10 mouse cellular contexts compared by ENCODE assay signal in genomic region chr2:18937611-18938010, GRCm38 (mm10).
A peak's percentile ranks its signal among the peaks of the same experiment; 100 is the strongest.
DNase-seq lines count a peak whose midpoint lies in the region; ATAC-seq and TF ChIP-seq lines count a peak whose summit lies in the region.
"Had no signal": no experiment of that assay in that cellular context is flagged by ENCODE, and none has a peak within 500 bp of the region (broad histone marks: within the 10 kb centered on the region; RNA-seq: fewer than 3 reads in every experiment).

No protein-coding gene starts in this region.

- no peaks in the 10 kb centered on the region for H3K79me3 ChIP-seq in C2C12 (ENCODE audit: low read depth)

- H3K9me3 ChIP-seq in heart, embryonic 14.5 days (ENCODE audit: control insufficient read depth, low read length) = no peaks in the 10 kb centered on the region
- H3K9me3 ChIP-seq in liver, embryonic 16.5 days (replicated peaks; ENCODE audit: control insufficient read depth, low read length) = no peaks in the 10 kb centered on the region
- H3K9me3 ChIP-seq: hindbrain, embryonic 13.5 days; limb, embryonic 10.5 days had no signal

- no peaks in the 10 kb centered on the region for H3K79me2 ChIP-seq in C2C12 (ENCODE audit: control insufficient read depth, insufficient read depth)

- peak overlapping the region; percentile 8 to 44; a peak in 2 of 4 replicates for H3K27ac ChIP-seq in heart, embryonic 14.5 days (replicated peaks in 1 of 2; ENCODE audit: control insufficient read depth in 1 of 2, insufficient read depth in 1 of 2, low read depth in 2 of 2, low read length in 2 of 2)
- H3K27ac ChIP-seq in liver, embryonic 16.5 days (ENCODE audit: low read length) = peak overlapping the region; percentile 85
- H3K27ac ChIP-seq: hindbrain, embryonic 13.5 days had no signal

- no peak for DNase-seq in heart, adult 9 months (ENCODE audit: low spot score in 2 of 2)
- peak; percentile 39 for DNase-seq in brain, adult 2 months (ENCODE audit: low read depth, low spot score)
- DNase-seq in MN1 (ENCODE audit: low spot score) = no peak
- no peak for DNase-seq in adrenal gland, adult 8-10 months
- DNase-seq in right cerebral cortex, postnatal 10 days (ENCODE audit: low spot score in 2 of 2) = no peak

- no peaks in the 10 kb centered on the region for H3K36me3 ChIP-seq in heart, embryonic 14.5 days (ENCODE audit: control insufficient read depth, insufficient read depth, low read length)
- no peaks in the 10 kb centered on the region for H3K36me3 ChIP-seq in C2C12 (ENCODE audit: control insufficient read depth, insufficient read depth)
- no peaks in the 10 kb centered on the region for H3K36me3 ChIP-seq in liver, embryonic 16.5 days (ENCODE audit: control insufficient read depth, insufficient read depth)
- H3K36me3 ChIP-seq: hindbrain, embryonic 13.5 days; limb, embryonic 10.5 days had no signal

- no peak overlapping the region for H3K9ac ChIP-seq in heart, embryonic 14.5 days (ENCODE audit: low read length)
- H3K9ac ChIP-seq in liver, embryonic 16.5 days (ENCODE audit: low read depth, low read length) = no peak overlapping the region; the same call in 1 of the 2 replicates
- H3K9ac ChIP-seq: hindbrain, embryonic 13.5 days had no signal

- H3K4me2 ChIP-seq in heart, embryonic 14.5 days (ENCODE audit: low read length) = no peak overlapping the region
- H3K4me2 ChIP-seq in liver, embryonic 16.5 days (ENCODE audit: low read depth, low read length) = no peak overlapping the region
- H3K4me2 ChIP-seq: hindbrain, embryonic 13.5 days had no signal

- no peaks in the 10 kb centered on the region for H3K27me3 ChIP-seq in heart, embryonic 14.5 days (ENCODE audit: control insufficient read depth, insufficient read depth, low read length)
- no peaks in the 10 kb centered on the region for H3K27me3 ChIP-seq in C2C12 (ENCODE audit: control insufficient read depth, insufficient read depth, insufficient read length)
- H3K27me3 ChIP-seq in liver, embryonic 16.5 days (ENCODE audit: control insufficient read depth, insufficient read depth, low read depth, low read length) = no peaks in the 10 kb centered on the region
- H3K27me3 ChIP-seq: hindbrain, embryonic 13.5 days had no signal

- no peak overlapping the region for H3K4me3 ChIP-seq in heart, embryonic 14.5 days (ENCODE audit: control insufficient read depth in 1 of 2, insufficient read depth in 1 of 2, low read depth in 1 of 2, low read length in 2 of 2)
- no peak overlapping the region for H3K4me3 ChIP-seq in C2C12 (ENCODE audit: insufficient read depth, poor library complexity, severe bottlenecking)
- no peak overlapping the region for H3K4me3 ChIP-seq in liver, embryonic 16.5 days (ENCODE audit: low read depth, low read length)
- H3K4me3 ChIP-seq: hindbrain, embryonic 13.5 days; limb, embryonic 10.5 days had no signal

- H3K4me1 ChIP-seq in heart, embryonic 14.5 days (ENCODE audit: control insufficient read depth in 2 of 2, insufficient read depth in 2 of 2, low read length in 2 of 2) = peaks cover 24 to 53% of the 10 kb centered on the region in 2 experiments
- H3K4me1 ChIP-seq in liver, embryonic 16.5 days (ENCODE audit: control insufficient read depth, low read depth, low read length) = peaks cover 76% of the 10 kb centered on the region

- no peak for TF ChIP-seq CTCF in C2C12 (IDR thresholded peaks at IDR 0.05; ENCODE audit: control insufficient read depth, insufficient read depth, insufficient read length)

- ATAC-seq in heart, embryonic 14.5 days (ENCODE audit: insufficient number of reproducible peaks, insufficient read depth, low FRiP score, low read depth) = no peak
- peak; percentile 51 for ATAC-seq in liver, embryonic 16.5 days (ENCODE audit: low read depth)

- WGBS in heart, embryonic 14.5 days = 39% methylated on average over 2 of the region's 2 CpGs
- WGBS in liver, embryonic 16.5 days (ENCODE audit: insufficient replicate concordance) = 13% methylated on average over 2 of the region's 2 CpGs

- no peak overlapping the region for H3ac ChIP-seq in C2C12 (ENCODE audit: control insufficient read depth, insufficient read length, low read depth)

TF ChIP-seq in C2C12, 6 proteins besides CTCF, POLR2A, EP300 and RAD21:
- peak; percentile 13 for TF ChIP-seq MYOD1 (IDR thresholded peaks at IDR 0.05; ENCODE audit: control insufficient read depth, insufficient read length, low read depth)
- TF ChIP-seq USF1 (IDR thresholded peaks at IDR 0.05; ENCODE audit: low read depth) = no peak
- no peak for TF ChIP-seq FOSL1 (IDR thresholded peaks at IDR 0.05; ENCODE audit: insufficient read depth, low read length, poor library complexity, severe bottlenecking)
TF ChIP-seq in C2C12: peak in this region for 1.
